Mouse (Mus musculus) hindbrain, postnatal 0 days (tissue): ENCODE results near the gene Acox3. TPM values are rescaled to one million over a fixed set of nuclear protein-coding genes. Genes with fewer than 3 reads are reported as not detected.

Experiments used
- ATAC-seq: fragments of 200-750 bp; cut with Nextera tagmentation; 2 replicates; pipeline ENCODE4 v1.8.0; 2017; ENCODE audit warnings: mild to moderate bottlenecking, moderate TSS enrichment, moderate library complexity
- DNase-seq: peaks from one replicate; pipeline ENCODE4 v3.0.0-alpha.2; 2015; ENCODE audit warnings: low spot score
- H3K27ac ChIP-seq: fragments of 300-500 bp; sonication (generic); 2 replicates; pipeline ENCODE4 v1.5.1; 2014; ENCODE audit warnings: mild to moderate bottlenecking
- H3K27me3 ChIP-seq: fragments of 300-500 bp; sonication (generic); 2 replicates; pipeline ENCODE4 v1.6.1; 2014; ENCODE audit warnings: low read length, mixed read lengths; ENCODE audit not compliant: insufficient read depth
- H3K36me3 ChIP-seq: fragments of 300-500 bp; sonication (generic); 2 replicates; pipeline ENCODE4 v1.6.1; 2014; ENCODE audit warnings: low read length, mixed read lengths; ENCODE audit not compliant: insufficient read depth
- H3K4me1 ChIP-seq: fragments of 300-500 bp; sonication (generic); 2 replicates; pipeline ENCODE4 v1.6.1; 2014; ENCODE audit warnings: antibody characterized with exemption, low read length, mixed read lengths; ENCODE audit not compliant: insufficient read depth
- H3K4me2 ChIP-seq: fragments of 300-500 bp; sonication (generic); 2 replicates; pipeline ENCODE4 v1.6.1; 2014; ENCODE audit warnings: low read depth, mild to moderate bottlenecking, low read length, moderate library complexity, mixed read lengths
- H3K4me3 ChIP-seq: fragments of 300-500 bp; sonication (generic); 2 replicates; pipeline ENCODE4 v1.5.1; 2014; ENCODE audit warnings: low read length
- H3K9ac ChIP-seq: fragments of 300-500 bp; sonication (generic); replicated peaks from 2 replicates; pipeline ENCODE4 v1.6.1; 2014; ENCODE audit warnings: mild to moderate bottlenecking, low read length, moderate library complexity, mixed read lengths
- H3K9me3 ChIP-seq: fragments of 300-500 bp; sonication (generic); 2 replicates; pipeline ENCODE4 v1.6.1; 2016; ENCODE audit warnings: low read length, mixed read lengths
- CTCF ChIP-seq: IDR thresholded peaks from 2 replicates; pipeline ENCODE4 v1.5.1; 2016; ENCODE audit warnings: antibody characterized with exemption, control low read depth, low read depth
- WGBS: fragments of 180-500 bp; shearing (Covaris S2); extraction: QIAGEN DNeasy Blood & Tissue Kit; methylation state at CpG from one replicate; pipeline ENCODE4 v1.1.7; 2014; 5-methylcytosine and 5-hydroxymethylcytosine counted together
- polyA plus RNA-seq: library from polyadenylated mRNA; unstranded; fragments of >200 nt; fragmentation: Nextera tagmentation; extraction: Ambion mirVana; gene quantifications from 2 replicates; pipeline ENCODE4 v1.2.1, GENCODE M21; 2015
- total RNA-seq: library from RNA; depleted of rRNA; stranded (reverse); fragments of >200 nt; gene quantifications from 2 replicates; pipeline ENCODE4 v1.2.3, GENCODE M21; 2014; rRNA removed

Acox3 gene
- total RNA-seq (23.5 and 24.2 TPM in 2 replicates), polyA plus RNA-seq (11.4 and 12.7 TPM in 2 replicates)

GRCm38 (mm10) chr5:35582445-35583220 is at the start of gene Acox3:
Gene Acox3, plus strand, starts transcription at chr5:35583040.
- no peak for TF ChIP-seq CTCF
- H3K4me2 ChIP-seq: peak within 1 kb of the TSS; percentile 88
- H3K9ac ChIP-seq: peak within 1 kb of the TSS; percentile 59
- H3K4me1 ChIP-seq: 0 out of 2 replicates have a peak, but pooled peaks cover 9% of the 10 kb centered on the region
- under 1% methylated on average over 35 of the region's 35 CpGs for WGBS
- H3K9me3 ChIP-seq: no peaks in the 10 kb centered on the region
- DNase-seq: peak; percentile 98
- H3K4me3 ChIP-seq: peak within 1 kb of the TSS; percentile 67
- ATAC-seq: peak; percentile 97
- no peaks in the 10 kb centered on the region for H3K36me3 ChIP-seq
- H3K27me3 ChIP-seq: no peaks in the 10 kb centered on the region
- peak within 1 kb of the TSS; percentile 68 for H3K27ac ChIP-seq

DNA sequence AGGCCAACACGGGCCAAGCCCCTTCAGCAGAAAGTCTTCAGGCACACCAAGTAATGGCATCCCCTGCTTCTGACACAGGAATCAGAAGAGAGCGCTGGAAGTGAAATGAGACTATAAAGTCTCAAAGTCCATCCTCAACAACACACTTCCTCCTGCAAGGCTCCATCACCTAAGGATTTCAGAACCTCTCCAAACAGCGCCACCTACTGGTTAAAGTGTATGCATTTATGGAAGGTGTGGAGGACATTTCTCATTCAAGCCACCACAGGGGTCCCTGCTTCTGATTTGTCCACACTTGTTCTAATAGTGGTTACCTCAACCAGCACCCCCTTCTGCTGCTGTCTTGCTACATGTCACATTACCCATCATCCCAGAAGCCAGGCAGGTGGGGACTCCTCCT is 46.6 kb upstream of the Acox3 start:
- ATAC-seq: no peak
- Histone ChIP-seq H3K4me1 (no peaks in the 10 kb centered on the region), H3K9ac (no peak overlapping the region), H3K4me2 (no peak overlapping the region), H3K9me3 (no peaks in the 10 kb centered on the region), H3K4me3 (no peak overlapping the region), H3K27me3 (no peaks in the 10 kb centered on the region), H3K27ac (no peak overlapping the region), H3K36me3 (no peaks in the 10 kb centered on the region)
- peak; percentile 41 for DNase-seq
- peak; percentile 55 for TF ChIP-seq CTCF
- 65% methylated on average over 3 of the region's 3 CpGs for WGBS

DNA sequence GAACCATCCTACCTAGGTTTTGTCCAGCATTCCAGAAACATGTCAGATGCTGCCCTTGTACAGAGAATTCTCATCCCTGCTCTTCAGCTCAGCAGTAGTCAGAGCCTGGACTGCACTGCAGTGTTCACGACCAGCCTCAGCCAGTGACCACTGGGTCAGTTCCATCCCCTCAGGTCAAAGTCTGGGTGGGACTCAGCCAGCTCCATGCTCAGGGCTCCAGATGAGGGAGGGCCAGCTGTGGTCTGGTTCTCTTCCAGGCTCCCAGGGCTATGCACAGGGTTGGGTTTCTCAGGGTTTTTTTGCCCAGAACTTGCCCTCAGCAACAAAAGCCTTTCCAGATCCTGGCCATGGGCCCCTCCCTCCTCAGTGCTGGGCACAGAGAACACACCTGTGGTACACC is 45.4 kb upstream of the Acox3 start:
- ATAC-seq: no peak
- 54% methylated on average over 1 of the region's 1 CpGs for WGBS

DNA sequence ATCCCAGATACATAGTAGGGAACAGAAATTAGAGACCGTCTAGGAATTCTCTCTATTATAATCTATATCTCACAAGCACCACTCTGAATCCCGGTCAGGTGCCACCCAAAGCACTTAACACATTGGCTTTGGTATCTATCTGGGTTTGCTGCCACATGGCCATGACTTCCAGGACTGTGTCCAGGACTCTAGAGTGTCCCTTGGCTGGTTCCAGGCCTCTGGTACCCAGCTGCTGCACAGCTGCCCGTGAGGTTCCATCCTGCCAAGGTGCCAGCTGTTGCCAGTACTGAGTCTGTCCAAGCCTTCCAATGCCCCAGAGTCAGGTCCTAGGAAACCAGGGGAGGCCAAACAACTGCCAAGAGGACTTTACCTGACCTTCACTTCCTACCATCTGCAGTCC is 44.8 kb upstream of the Acox3 start:
- ATAC-seq (no peak), DNase-seq (no peak)
- H3K27ac ChIP-seq: no peak overlapping the region
- H3K27me3 ChIP-seq: no peaks in the 10 kb centered on the region
- TF ChIP-seq CTCF: no peak
- H3K9ac ChIP-seq: no peak overlapping the region
- WGBS: 81% methylated on average over 3 of the region's 3 CpGs
- no peak overlapping the region for H3K4me3 ChIP-seq
- H3K9me3 ChIP-seq: no peaks in the 10 kb centered on the region
- no peaks in the 10 kb centered on the region for H3K36me3 ChIP-seq
- H3K4me1 ChIP-seq: no peaks in the 10 kb centered on the region
- H3K4me2 ChIP-seq: no peak overlapping the region

More for the DNA sequence above, 45.4 kb upstream of the Acox3 start:
- H3K36me3 ChIP-seq: no peaks in the 10 kb centered on the region
- DNase-seq: no peak
- no peak for TF ChIP-seq CTCF
- H3K4me3 ChIP-seq: no peak overlapping the region
- no peaks in the 10 kb centered on the region for H3K27me3 ChIP-seq
- no peak overlapping the region for H3K27ac ChIP-seq
- no peak overlapping the region for H3K9ac ChIP-seq
- no peaks in the 10 kb centered on the region for H3K9me3 ChIP-seq
- no peaks in the 10 kb centered on the region for H3K4me1 ChIP-seq
- H3K4me2 ChIP-seq: no peak overlapping the region

GRCm38 (mm10) chr5:35539576-35539975 is 43.3 kb upstream of the Acox3 start:
- DNase-seq (no peak), ATAC-seq (no peak)
- no peak for TF ChIP-seq CTCF
- Histone ChIP-seq H3K9ac (no peak overlapping the region), H3K27ac (no peak overlapping the region), H3K4me3 (no peak overlapping the region), H3K27me3 (no peaks in the 10 kb centered on the region), H3K36me3 (no peaks in the 10 kb centered on the region), H3K9me3 (no peaks in the 10 kb centered on the region), H3K4me1 (no peaks in the 10 kb centered on the region), H3K4me2 (no peak overlapping the region)
- WGBS: 51% methylated on average over 4 of the region's 4 CpGs

GRCm38 (mm10) chr5:35540555-35540954 is 42.3 kb upstream of the Acox3 start:
- TF ChIP-seq CTCF: no peak
- no peak overlapping the region for H3K27ac ChIP-seq
- H3K4me2 ChIP-seq: no peak overlapping the region
- DNase-seq: no peak
- 62% methylated on average over 5 of the region's 5 CpGs for WGBS
- no peaks in the 10 kb centered on the region for H3K4me1 ChIP-seq
- no peaks in the 10 kb centered on the region for H3K36me3 ChIP-seq
- no peak overlapping the region for H3K9ac ChIP-seq
- no peak for ATAC-seq
- H3K9me3 ChIP-seq: no peaks in the 10 kb centered on the region
- no peak overlapping the region for H3K4me3 ChIP-seq
- H3K27me3 ChIP-seq: no peaks in the 10 kb centered on the region

DNA sequence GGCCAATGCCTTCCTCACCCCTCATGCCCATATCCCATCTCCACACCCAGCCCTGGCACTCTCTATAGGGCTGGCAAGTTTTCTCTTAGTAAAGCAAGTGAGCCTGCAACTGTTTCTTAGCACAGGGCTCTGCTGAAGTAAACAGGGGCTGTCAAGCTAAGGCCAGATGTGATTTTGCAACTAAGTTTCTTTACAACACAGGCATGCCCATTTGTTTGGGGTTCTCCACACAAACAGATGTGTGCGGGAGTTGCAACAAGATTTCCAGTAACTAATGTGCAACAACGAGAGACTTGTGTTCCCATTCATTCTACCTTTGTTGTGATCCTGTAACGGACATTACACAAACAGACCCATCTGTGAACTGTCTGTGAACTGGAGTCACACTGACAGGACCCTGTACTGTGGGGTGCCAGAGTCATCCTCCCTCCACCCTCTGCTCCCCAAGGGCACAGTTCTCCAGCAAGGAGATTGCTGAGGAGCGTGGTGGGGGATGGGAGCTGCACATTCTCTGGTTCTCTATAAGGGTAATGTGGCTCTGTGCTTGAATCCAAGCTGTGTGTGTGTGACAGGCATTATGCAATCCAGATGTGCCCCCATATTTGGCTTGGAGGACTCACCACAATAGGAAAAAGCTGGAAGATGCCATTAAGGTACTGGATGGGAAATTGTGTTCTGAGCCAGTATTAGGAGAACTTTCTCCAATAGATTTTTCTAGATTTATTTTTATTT is 41.6 kb upstream of the Acox3 start:
- 75% methylated on average over 4 of the region's 4 CpGs for WGBS
- H3K36me3 ChIP-seq: no peaks in the 10 kb centered on the region
- H3K9ac ChIP-seq: no peak overlapping the region
- TF ChIP-seq CTCF: no peak
- H3K27me3 ChIP-seq: no peaks in the 10 kb centered on the region
- DNase-seq: no peak
- H3K4me2 ChIP-seq: no peak overlapping the region
- no peaks in the 10 kb centered on the region for H3K9me3 ChIP-seq
- no peaks in the 10 kb centered on the region for H3K4me1 ChIP-seq
- H3K4me3 ChIP-seq: no peak overlapping the region
- no peak overlapping the region for H3K27ac ChIP-seq
- ATAC-seq: no peak
